Mouse (Mus musculus): Measurements from ENCODE around the gene Cmtr1.

The Cmtr1 gene

DNA sequence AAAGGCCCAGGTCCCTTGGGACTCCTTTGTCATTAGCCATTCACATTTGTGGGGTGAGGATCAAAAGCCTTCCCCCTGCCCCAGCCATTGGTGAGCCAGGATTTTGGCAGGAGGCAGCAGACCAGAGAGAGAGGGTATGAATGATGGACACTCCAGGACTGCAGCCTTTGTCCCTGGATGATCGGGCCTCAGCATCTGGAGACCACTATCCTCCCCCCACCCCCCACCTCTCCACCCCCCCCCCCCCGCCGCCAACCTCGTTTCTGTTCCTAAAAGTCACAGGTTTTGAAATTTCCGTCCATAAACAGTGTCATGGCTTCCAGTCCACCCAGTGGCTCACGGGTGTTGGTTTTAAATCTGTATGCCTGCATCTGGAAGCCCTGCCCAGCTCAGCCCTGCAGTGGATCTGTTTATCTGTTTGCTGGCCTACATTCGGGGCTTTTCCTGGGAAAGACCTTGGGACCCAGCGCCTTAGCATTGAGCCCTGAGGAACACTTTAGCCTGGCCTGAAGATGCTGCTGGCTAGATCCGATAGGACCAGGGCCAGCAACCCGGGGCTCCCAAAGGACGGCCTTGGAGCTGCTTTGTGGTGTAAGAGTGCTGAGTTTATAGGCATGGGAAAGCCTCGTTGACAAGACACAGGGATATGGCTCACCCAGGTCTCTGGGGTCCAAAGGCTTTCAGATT, 71.0 kb downstream of the Cmtr1 start:
- in situ Hi-C loops (cut with MboI, MseI) = no loop called here

DNA sequence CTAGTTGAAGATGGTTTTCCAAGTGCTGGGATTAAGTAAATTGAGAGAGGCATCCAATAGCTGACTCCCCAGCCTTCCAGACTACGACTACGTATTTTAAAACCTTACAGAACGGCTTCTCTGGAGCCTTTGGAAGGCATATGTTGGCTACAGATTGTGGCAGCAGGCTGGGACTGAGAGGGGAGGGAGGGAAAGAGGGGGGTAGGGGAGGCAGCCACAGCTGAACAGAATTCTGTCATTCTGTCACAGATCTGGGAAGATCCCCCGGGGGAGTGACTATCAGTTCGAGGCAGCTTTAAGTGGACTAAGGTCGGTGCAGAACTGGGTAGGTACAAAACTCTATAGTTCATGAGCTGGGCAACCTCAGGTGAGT, 71.5 kb downstream of the Cmtr1 start:
- in situ Hi-C loops (cut with MboI, MseI) = no loop called here

DNA sequence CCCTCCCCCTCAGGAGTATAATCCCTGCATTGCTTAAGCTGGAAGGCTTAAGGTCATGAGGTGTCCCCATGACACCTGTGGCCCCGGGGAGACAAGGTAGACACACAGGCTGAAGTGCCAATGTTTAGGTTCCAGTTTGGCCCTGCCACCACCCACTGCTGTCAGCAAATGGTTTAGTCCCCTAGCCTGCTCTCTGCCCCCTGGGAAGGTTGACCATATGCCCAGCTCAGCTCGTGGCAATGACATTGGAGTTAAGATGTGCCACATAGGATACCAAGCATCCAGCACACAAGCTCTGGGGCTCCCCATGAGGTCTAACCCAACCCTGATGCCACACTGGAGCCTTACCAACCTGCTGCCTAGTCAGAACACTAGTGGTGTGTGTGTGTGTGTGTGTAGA, 72.1 kb downstream of the Cmtr1 start:
- in situ Hi-C loops (cut with MboI, MseI) = no loop called here

DNA sequence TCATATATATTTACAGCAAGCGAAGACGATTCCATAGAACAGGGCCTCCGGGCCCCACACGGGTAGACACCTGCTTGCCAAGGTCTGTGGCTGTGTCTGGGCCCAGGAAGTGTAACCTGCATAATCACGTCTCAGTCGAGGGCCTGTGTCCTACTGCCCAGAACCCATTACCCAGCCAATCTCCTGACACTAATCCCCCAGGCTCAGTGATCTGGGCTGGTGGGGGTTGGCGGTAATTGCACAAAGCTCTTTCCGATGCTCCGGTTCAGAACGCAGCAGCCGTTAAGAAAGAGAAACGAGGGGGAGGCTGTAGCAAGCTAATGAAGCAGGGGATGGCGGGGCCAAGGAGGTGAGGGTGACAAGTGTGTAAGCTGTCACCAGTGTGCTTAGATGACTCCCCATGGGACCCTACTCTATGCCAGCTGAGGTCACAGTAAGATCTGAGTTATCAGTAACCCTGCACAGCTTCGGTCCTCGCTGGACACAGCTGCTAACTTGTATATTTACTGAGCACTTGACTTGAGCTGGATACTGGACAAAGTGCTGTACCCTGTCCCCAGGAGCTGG, 76.1 kb downstream of the Cmtr1 start:
- in situ Hi-C loops (cut with MboI, MseI) = no loop called here

DNA sequence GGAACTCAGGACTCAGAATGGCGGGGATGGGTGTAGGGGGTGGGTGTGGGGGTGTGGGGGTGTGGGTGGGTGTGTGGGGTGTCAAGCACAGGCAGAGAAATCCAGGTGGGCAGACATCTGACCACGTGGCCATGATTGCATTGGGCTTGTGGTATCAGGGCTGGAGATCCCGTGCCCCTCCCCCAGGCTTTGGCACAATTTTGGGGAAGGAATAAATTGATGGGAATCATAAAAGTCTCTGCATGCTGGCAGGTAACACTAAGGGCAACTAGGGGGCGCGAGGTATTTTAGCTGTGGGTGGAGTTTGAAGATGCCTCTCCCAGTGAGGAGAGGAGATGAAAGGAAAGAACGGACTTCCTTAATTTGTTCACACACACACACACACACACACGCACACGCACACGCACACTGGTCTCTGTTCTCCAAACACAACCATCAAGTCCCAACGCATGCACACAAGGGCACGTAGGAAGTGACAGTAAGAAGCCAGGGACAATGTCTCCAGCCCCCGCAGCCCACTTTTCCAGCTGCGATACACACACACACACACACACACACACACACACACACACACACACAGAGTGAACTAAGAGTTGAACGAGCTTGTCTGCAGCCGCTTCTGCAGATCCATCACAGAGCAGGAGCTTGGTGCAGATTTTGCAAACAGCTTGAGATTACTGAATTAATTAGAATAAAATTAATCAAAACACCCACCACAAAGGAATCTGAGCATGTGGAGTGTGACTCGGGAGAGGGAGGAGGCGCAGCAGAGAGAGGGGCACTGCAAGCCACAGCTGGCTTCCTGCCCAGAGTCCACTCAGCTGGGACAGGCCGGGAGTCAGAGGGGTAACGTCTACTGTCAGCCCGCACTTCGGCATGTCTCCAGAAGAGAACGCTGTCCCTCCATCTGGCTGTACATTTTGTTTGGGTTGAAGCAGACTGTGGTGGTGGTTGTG, 77.7 kb downstream of the Cmtr1 start:
- in situ Hi-C loops (cut with MboI, MseI) = no loop called here

DNA sequence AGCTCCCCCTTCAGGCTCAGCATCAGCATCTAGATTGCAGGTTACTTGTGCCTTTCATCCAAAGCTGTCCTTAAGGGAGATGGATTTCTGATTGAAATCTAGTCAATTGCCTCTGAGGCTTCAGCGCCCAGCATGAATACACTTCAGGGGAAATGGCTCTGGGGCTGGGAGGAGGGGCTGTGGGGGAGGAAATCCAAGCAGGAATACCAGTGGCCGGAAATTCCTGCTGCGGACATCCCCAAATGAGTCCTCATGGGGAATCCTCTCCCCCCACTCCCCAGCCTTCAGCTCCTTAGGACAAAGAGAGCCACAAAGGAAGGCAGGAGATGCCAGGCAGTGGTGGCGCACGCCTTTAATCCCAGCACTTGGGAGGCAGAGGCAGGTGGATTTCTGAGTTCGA, 87.1 kb downstream of the Cmtr1 start:
- in situ Hi-C loops (cut with MboI, MseI) = no loop called here

DNA sequence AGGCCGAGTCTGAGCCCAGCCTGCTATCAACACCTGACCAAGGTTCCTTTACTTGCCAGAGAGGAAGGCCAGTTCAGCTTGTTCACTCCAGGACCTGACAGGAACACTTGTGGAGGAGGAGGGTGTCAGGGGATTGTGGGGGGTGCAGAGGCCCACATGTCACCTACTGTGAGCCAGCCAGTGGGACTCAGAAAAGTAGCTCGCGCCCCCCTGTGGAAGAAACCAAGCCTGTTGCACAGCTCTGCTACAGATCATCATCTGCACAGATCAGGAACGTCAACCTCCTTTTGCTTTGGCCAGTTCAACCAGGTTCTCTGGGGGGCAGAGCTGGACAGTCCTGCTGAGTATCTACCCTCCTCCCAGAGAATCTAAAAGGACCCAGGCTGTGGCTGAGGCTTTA, 94.1 kb downstream of the Cmtr1 start:
- in situ Hi-C loops (cut with MboI, MseI) = no loop called here
